Mouse (Mus musculus): Measurements from ENCODE around the gene Zfp691. TPM values are rescaled to one million over a fixed set of nuclear protein-coding genes. Genes with fewer than 3 reads are reported as not detected.

The Zfp691 gene
- total RNA-seq (2014; rRNA removed; ENCODE audit: low replicate concordance): 12.9 and 14.3 TPM in 2 replicates
- polyA plus RNA-seq (2015; fragmentation: Nextera tagmentation; extraction: Ambion mirVana): 13.7 and 13.8 TPM in 2 replicates

DNA sequence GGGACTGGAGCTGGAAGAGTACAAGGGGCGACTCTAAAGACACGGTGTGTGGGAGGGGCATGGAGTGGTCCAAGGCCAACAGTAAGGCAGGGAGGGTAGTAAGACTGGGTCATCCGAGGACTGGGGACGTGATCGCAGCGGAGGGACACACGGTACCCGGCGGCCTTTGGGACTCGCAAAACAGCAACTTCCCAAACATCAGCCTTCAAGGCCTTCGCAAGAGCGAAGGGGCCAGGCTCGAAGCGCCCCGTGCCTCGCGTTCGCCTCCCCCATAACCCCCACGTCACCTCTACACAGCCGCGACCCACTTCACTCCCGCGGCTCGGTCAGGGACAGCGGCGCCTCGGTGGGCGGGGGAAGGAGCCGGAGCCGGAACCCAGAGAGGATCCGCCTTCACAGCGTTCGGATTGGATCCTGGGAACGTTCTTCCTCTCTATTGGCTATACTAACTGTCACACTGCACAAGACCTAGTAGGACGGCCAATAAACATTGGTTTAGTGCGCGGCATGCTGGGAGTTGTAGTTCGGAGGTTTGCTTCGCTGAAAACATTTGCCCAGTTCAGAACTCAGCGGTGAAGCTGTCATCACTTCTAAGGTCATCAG is at the start of gene Zfp691:
Gene Zfp691, minus strand, starts transcription at position 345 of the 603 bp plus-strand sequence.
- TF ChIP-seq EP300 (IDR thresholded peaks at IDR 0.05; ENCODE audit: low read depth) (no peak), CTCF (IDR thresholded peaks at IDR 0.05; ENCODE audit: low read depth) (no peak)
- Histone ChIP-seq H3K4me3 (ENCODE audit: low read depth, low read length) (peak within 1 kb of the TSS; percentile 93), H3K36me3 (replicated peaks; ENCODE audit: control insufficient read depth, insufficient read depth, low read length) (peaks cover 16% of the 10 kb centered on the region), H3K4me1 (ENCODE audit: control insufficient read depth, insufficient read depth) (peaks cover 16% of the 10 kb centered on the region; the same call in 1 of the 2 replicates), H3K27me3 (ENCODE audit: control insufficient read depth, insufficient read depth, low read length) (no peaks in the 10 kb centered on the region), H3K9me3 (replicated peaks; ENCODE audit: control insufficient read depth, low read length) (no peaks in the 10 kb centered on the region), H3K4me2 (ENCODE audit: low read depth, low read length) (peak within 1 kb of the TSS; percentile 80), H3K9ac (replicated peaks; ENCODE audit: low read depth, low read length) (peak within 1 kb of the TSS; percentile 89), H3K27ac (ENCODE audit: low read depth) (peak within 1 kb of the TSS; percentile 93)
- peak; percentile 100 for DNase-seq (ENCODE audit: low spot score)
- under 1% methylated on average over 40 of the region's 40 CpGs for WGBS
- ATAC-seq (ENCODE audit: insufficient read depth, low read depth): peak; percentile 99

GRCm38 (mm10) chr4:119223696-119224095 is 49.7 kb upstream of the Zfp691 start:
- Histone ChIP-seq H3K9ac (replicated peaks; ENCODE audit: low read depth, low read length) (no peak overlapping the region), H3K4me2 (ENCODE audit: low read depth, low read length) (no peak overlapping the region), H3K4me1 (ENCODE audit: control insufficient read depth, insufficient read depth) (no peaks in the 10 kb centered on the region), H3K36me3 (replicated peaks; ENCODE audit: control insufficient read depth, insufficient read depth, low read length) (peaks cover 45% of the 10 kb centered on the region), H3K27ac (ENCODE audit: low read depth) (no peak overlapping the region), H3K4me3 (ENCODE audit: low read depth, low read length) (no peak overlapping the region), H3K27me3 (ENCODE audit: control insufficient read depth, insufficient read depth, low read length) (no peaks in the 10 kb centered on the region), H3K9me3 (replicated peaks; ENCODE audit: control insufficient read depth, low read length) (no peaks in the 10 kb centered on the region)
- WGBS: 91% methylated on average over 1 of the region's 1 CpGs
- TF ChIP-seq CTCF (IDR thresholded peaks at IDR 0.05; ENCODE audit: low read depth) (peak; percentile 68), EP300 (IDR thresholded peaks at IDR 0.05; ENCODE audit: low read depth) (no peak)
- peak; percentile 19 for DNase-seq (ENCODE audit: low spot score)
- peak; percentile 41; the same call in 1 of the 2 replicates for ATAC-seq (ENCODE audit: insufficient read depth, low read depth)

DNA sequence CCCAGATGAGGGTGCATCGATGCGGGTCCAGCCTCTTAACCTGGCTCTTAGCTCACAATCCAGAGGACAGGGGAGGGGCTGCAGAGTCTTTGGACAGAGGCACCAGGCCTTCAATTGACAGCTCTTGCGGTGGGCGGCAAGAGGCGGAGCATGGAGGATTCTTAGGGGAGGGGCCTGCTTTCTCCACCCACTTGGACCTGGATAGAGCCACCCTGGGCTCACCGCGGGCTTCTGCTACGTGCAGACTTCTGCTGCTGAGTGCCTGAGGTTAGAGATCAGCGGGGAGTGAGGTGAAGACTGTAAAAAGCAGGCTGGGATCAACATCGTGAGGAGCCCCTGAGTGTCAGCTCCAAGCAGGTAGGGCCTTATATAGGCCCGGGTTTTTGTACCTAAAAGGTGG is 44.2 kb upstream of the Zfp691 start, which contains the start of gene Tmem269:
Gene Tmem269, minus strand, starts transcription at position 49 of the 400 bp plus-strand sequence.
- Histone ChIP-seq H3K4me2 (ENCODE audit: low read depth, low read length) (no peak within 1 kb of the TSS), H3K4me1 (ENCODE audit: control insufficient read depth, insufficient read depth) (peaks cover 10% of the 10 kb centered on the region; the same call in 1 of the 2 replicates), H3K9me3 (replicated peaks; ENCODE audit: control insufficient read depth, low read length) (no peaks in the 10 kb centered on the region), H3K36me3 (replicated peaks; ENCODE audit: control insufficient read depth, insufficient read depth, low read length) (no peaks in the 10 kb centered on the region), H3K27me3 (ENCODE audit: control insufficient read depth, insufficient read depth, low read length) (no peaks in the 10 kb centered on the region), H3K27ac (ENCODE audit: low read depth) (no peak within 1 kb of the TSS), H3K4me3 (ENCODE audit: low read depth, low read length) (no peak within 1 kb of the TSS), H3K9ac (replicated peaks; ENCODE audit: low read depth, low read length) (no peak within 1 kb of the TSS)
- DNase-seq (ENCODE audit: low spot score) (no peak), ATAC-seq (ENCODE audit: insufficient read depth, low read depth) (no peak)
- no peak for TF ChIP-seq EP300 (IDR thresholded peaks at IDR 0.05; ENCODE audit: low read depth)
- TF ChIP-seq CTCF (IDR thresholded peaks at IDR 0.05; ENCODE audit: low read depth): no peak
- 22% methylated on average over 11 of the region's 11 CpGs for WGBS

DNA sequence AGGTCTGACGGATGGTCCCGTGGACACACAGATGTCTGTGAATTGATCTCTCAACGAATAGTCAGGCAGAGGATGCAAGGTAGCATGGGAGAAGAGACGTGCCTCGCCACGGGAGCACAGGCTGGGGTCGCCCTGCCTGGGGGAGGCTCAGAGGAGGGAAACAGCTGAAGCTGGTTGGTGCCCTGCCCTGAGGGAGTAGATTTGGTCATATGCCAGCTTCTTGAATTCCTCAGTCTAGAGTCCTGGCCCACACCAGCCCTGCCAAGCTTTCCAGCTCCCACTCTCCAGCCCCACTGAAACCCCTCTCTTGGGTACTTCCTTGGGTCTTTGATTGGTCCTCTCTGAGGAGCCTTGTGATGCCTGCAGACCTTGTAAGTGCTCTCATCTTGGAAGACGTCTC is 42.7 kb upstream of the Zfp691 start:
- DNase-seq (ENCODE audit: low spot score): peak; percentile 25
- Histone ChIP-seq H3K27ac (ENCODE audit: low read depth) (no peak overlapping the region), H3K9ac (replicated peaks; ENCODE audit: low read depth, low read length) (no peak overlapping the region), H3K4me2 (ENCODE audit: low read depth, low read length) (no peak overlapping the region), H3K27me3 (ENCODE audit: control insufficient read depth, insufficient read depth, low read length) (no peaks in the 10 kb centered on the region), H3K9me3 (replicated peaks; ENCODE audit: control insufficient read depth, low read length) (no peaks in the 10 kb centered on the region), H3K36me3 (replicated peaks; ENCODE audit: control insufficient read depth, insufficient read depth, low read length) (no peaks in the 10 kb centered on the region), H3K4me3 (ENCODE audit: low read depth, low read length) (no peak overlapping the region), H3K4me1 (ENCODE audit: control insufficient read depth, insufficient read depth) (peaks cover 10% of the 10 kb centered on the region; the same call in 1 of the 2 replicates)
- 48% methylated on average over 8 of the region's 8 CpGs for WGBS
- TF ChIP-seq CTCF (IDR thresholded peaks at IDR 0.05; ENCODE audit: low read depth): no peak
- TF ChIP-seq EP300 (IDR thresholded peaks at IDR 0.05; ENCODE audit: low read depth): no peak
- ATAC-seq (ENCODE audit: insufficient read depth, low read depth): peak; percentile 62

- Histone ChIP-seq H3K36me3 (replicated peaks; ENCODE audit: control insufficient read depth, insufficient read depth, low read length) (peaks cover 13% of the 10 kb centered on the region; the same call in 1 of the 2 replicates), H3K27me3 (ENCODE audit: control insufficient read depth, insufficient read depth, low read length) (no peaks in the 10 kb centered on the region), H3K9me3 (replicated peaks; ENCODE audit: control insufficient read depth, low read length) (no peaks in the 10 kb centered on the region), H3K4me1 (ENCODE audit: control insufficient read depth, insufficient read depth) (no peaks in the 10 kb centered on the region), H3K4me3 (ENCODE audit: low read depth, low read length) (no peak overlapping the region), H3K9ac (replicated peaks; ENCODE audit: low read depth, low read length) (no peak overlapping the region), H3K4me2 (ENCODE audit: low read depth, low read length) (no peak overlapping the region), H3K27ac (ENCODE audit: low read depth) (no peak overlapping the region)
- TF ChIP-seq EP300 (IDR thresholded peaks at IDR 0.05; ENCODE audit: low read depth) (no peak), CTCF (IDR thresholded peaks at IDR 0.05; ENCODE audit: low read depth) (peak; percentile 90)
- DNase-seq (ENCODE audit: low spot score) (peak; percentile 69), ATAC-seq (ENCODE audit: insufficient read depth, low read depth) (peak; percentile 69; the same call in 1 of the 2 replicates)
- WGBS: 19% methylated on average over 8 of the region's 8 CpGs
Observed at GRCm38 (mm10) chr4:119204672-119205071, 30.7 kb upstream of the Zfp691 start.

Measured in heart, postnatal 0 days (tissue).